Mouse (Mus musculus) E14TG2a.4 (cell line): ENCODE data around the gene Got1.
"Not testable (repeated sequence)": the region's sequence is repeated elsewhere in the genome, so short reads cannot be mapped to it uniquely, and the experiment has no call there.

Experiments
- H3K27me3 ChIP-seq: 2 replicates; pipeline ENCODE4 v1.6.1; 2014; ENCODE audit warnings: low read length, control low read depth; ENCODE audit not compliant: insufficient read depth
- H3K36me3 ChIP-seq: 2 replicates; pipeline ENCODE4 v1.6.1; 2014; ENCODE audit warnings: low read length, control low read depth; ENCODE audit not compliant: insufficient read depth
- H3K4me1 ChIP-seq: replicated peaks from 2 replicates; pipeline ENCODE4 v1.6.1; 2014; ENCODE audit warnings: low read depth, low read length, control low read depth
- H3K4me3 ChIP-seq: replicated peaks from 2 replicates; pipeline ENCODE4 v1.5.1; 2014; ENCODE audit warnings: mild to moderate bottlenecking, low read length
- H3K9me3 ChIP-seq: 2 replicates; pipeline ENCODE4 v1.6.1; 2014; ENCODE audit warnings: low read length, control low read depth
- CTCF ChIP-seq: conservative IDR thresholded peaks from 2 replicates; pipeline ENCODE4 v1.5.1; 2014; ENCODE audit warnings: low read length
- NANOG ChIP-seq: IDR thresholded peaks from 2 replicates; pipeline ENCODE4 v1.6.1; 2014; ENCODE audit warnings: borderline replicate concordance, low read length, mixed read lengths
- POU5F1 ChIP-seq: IDR thresholded peaks from 2 replicates; pipeline ENCODE4 v1.6.1; 2014; ENCODE audit warnings: low read length, borderline replicate concordance

The Got1 gene

DNA sequence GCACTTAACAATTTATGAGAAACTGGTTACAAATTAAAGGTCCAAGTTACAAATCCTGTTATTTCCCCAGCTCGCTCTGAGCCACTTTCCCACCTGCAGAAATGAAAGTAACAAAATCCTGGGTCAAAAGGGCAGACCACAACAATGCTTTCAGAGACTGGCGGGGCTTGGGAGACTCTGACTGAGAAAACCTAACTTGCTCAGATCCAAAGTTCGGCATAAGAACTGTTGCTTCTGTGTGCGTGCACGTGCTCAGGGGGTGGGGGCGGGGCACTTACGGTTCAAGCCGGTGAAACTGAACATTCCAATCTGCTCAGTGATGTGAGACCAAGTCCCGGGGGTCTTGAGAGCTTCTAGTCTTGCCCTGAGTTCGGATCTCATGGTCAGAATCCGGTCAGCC, 21.8 kb downstream of the Got1 start:
- Histone ChIP-seq H3K36me3 (peaks cover 76% of the 10 kb centered on the region), H3K9me3 (no peaks in the 10 kb centered on the region), H3K4me1 (peaks cover 92% of the 10 kb centered on the region), H3K27me3 (no peaks in the 10 kb centered on the region), H3K4me3 (no peak overlapping the region)
- no peak for TF ChIP-seq POU5F1
- TF ChIP-seq CTCF, result no peak
- TF ChIP-seq NANOG, result no peak

DNA sequence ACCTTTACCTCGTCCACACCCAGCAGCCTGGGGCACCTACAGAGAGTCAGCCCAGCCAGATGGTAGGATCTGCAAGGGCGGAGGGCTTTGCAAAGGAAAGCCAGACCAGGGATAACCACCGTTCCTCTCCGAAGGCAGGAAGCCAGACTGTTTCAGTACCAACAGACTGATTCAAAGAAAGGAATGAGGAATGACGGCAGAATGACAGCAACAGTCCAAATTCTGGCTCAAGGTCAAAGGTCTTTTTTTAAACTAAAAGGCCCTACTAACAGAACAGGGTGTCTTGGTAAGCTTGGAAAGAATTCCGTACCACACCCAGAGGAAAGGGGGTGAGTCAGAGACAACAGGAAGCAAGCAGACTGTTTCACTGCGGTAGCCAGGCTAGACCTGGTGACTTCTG, 25.5 kb downstream of the Got1 start:
- Histone ChIP-seq H3K4me3 (peak overlapping the region; percentile 29; the same call in 1 of the 2 replicates), H3K9me3 (no peaks in the 10 kb centered on the region), H3K36me3 (peaks cover 45% of the 10 kb centered on the region), H3K27me3 (no peaks in the 10 kb centered on the region), H3K4me1 (peaks cover 93% of the 10 kb centered on the region)
- TF ChIP-seq CTCF, result no peak
- no peak for TF ChIP-seq POU5F1
- TF ChIP-seq NANOG, result no peak

DNA sequence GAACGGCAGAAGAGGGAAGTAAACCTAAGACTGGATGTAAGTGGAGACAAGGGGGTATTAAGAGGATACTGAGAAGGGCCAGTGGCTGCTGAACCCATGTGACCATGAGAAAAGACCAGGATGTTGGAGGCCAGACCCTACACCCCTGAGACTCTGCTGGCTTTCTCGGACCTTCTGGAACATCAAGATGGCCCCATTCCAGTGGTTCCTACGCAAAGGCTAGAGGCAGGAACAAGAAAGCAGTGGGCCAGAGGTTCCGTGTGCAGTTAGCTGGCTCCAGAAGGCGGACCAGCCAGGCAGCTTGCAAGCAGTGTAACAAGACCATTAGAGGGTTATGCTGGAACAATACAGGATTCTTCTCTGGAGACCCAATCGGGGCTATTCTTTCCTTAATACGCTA, 27.0 kb downstream of the Got1 start:
- Histone ChIP-seq H3K27me3 (no peaks in the 10 kb centered on the region), H3K4me3 (no peak overlapping the region), H3K9me3 (no peaks in the 10 kb centered on the region), H3K36me3 (peaks cover 36% of the 10 kb centered on the region), H3K4me1 (peaks cover 91% of the 10 kb centered on the region)
- TF ChIP-seq CTCF, result no peak
- no peak for TF ChIP-seq POU5F1
- no peak for TF ChIP-seq NANOG

DNA sequence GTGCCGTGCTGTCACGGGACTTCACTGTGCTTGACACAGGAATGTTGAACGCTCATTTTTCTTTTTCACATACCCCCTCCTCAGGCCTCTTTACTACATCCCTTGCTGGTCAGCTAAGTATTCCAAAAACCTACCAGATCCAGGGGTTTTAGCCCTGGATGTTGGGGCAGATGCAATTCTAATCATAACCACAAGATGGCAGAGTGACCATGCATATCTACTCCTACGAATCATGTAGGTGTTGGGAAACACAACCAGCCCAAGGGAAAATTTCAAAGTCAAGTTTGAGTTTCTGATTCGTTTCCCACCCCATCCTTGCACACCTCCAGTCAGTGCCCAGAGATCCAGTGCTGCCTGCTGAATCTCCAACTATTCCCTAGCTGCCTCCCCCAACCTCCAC, 28.6 kb downstream of the Got1 start:
- Histone ChIP-seq H3K4me3 (no peak overlapping the region), H3K9me3 (no peaks in the 10 kb centered on the region), H3K27me3 (no peaks in the 10 kb centered on the region), H3K4me1 (peaks cover 77% of the 10 kb centered on the region), H3K36me3 (peaks cover 24% of the 10 kb centered on the region)
- TF ChIP-seq POU5F1 (no peak), CTCF (peak; percentile 100), NANOG (no peak)

DNA sequence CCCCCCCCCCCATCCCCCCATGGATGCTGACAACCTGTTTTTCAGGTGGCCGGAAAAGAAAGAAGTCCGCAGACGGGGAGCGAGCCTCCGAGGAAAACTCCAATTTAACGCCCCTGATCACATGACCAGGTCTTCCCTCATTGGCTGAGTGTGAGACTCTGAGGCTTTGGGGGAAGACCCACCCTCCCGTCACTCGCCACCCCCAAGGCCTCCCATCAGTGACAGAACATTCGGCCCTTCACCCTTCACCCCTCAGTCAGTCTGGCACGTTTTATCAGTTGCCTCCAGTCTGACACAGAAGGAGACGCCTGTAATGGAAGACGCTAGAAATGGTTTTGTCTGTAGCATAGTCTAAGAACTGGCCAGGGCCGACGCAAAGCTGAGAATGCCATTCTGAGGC, 29.5 kb downstream of the Got1 start:
- H3K4me3 ChIP-seq, result no peak overlapping the region; the same call in 1 of the 2 replicates
- peaks cover 68% of the 10 kb centered on the region for H3K4me1 ChIP-seq
- peaks cover 15% of the 10 kb centered on the region for H3K36me3 ChIP-seq
- no peaks in the 10 kb centered on the region for H3K9me3 ChIP-seq
- H3K27me3 ChIP-seq, result no peaks in the 10 kb centered on the region
- no peak for TF ChIP-seq CTCF
- no peak for TF ChIP-seq POU5F1
- no peak for TF ChIP-seq NANOG

DNA sequence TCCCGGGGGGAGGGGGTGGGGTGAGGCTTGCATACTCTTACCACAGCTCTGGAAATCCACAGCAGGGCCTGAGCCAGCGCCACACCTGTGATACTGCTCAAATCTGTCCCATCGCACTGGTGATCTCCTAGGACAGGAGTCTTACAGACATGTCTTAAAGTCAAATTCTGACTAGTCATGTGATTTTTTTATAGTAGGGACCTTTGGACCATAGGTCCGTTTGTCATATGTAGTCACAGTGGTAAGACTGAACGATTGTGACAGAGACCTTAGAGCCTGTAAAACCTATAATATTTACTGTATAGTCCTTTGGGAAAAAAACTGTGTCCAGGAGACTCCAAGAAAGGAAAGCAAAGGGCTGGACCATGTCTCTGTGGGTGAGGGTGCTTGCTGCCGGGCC, 30.5 kb downstream of the Got1 start:
- peaks cover 60% of the 10 kb centered on the region for H3K4me1 ChIP-seq
- no peak overlapping the region for H3K4me3 ChIP-seq
- no peaks in the 10 kb centered on the region for H3K27me3 ChIP-seq
- no peaks in the 10 kb centered on the region for H3K9me3 ChIP-seq
- peaks cover 9% of the 10 kb centered on the region; the same call in 1 of the 2 replicates for H3K36me3 ChIP-seq
- TF ChIP-seq CTCF, result no peak
- TF ChIP-seq NANOG, result no peak
- no peak for TF ChIP-seq POU5F1

DNA sequence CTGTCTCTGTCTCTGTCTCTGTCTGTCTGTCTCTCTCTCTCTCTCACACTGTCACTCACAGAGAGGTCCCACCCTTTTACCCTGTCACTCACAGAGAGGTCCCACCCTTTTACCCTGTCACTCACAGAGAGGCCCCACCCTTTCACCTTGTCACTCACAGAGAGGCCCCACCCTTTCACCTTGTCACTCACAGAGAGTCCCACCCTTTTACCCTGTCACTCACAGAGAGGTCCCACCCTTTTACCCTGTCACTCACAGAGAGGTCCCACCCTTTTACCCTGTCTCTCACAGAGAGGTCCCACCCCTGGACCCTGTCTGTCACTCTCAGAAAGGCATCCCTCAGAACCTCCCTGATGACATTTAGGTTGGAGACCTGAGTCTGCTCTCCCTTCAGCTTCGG, 31.1 kb downstream of the Got1 start:
- H3K36me3 ChIP-seq, H3K27me3 ChIP-seq, H3K9me3 ChIP-seq, H3K4me3 ChIP-seq: not testable (repeated sequence)
- peaks cover 55% of the 10 kb centered on the region for H3K4me1 ChIP-seq

DNA sequence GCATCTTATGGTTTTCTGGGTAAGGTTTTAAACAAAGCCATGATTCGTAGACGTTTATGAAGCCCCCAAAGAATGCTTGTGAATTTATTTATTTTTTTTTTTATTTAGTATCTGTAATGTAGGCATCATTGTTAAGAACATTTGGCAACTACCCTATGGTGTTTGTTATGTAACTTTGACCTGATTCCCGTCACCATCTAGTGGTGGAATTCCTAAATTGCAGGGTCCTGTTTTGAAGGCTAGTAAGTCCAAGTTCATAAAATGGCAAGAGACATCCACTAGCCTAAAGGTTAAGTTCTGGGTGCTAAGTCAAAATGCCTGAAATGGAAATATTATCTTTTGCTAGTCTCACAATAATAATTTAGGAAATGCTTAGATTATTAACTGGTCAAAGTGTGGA, 37.0 kb downstream of the Got1 start:
- no peak for TF ChIP-seq NANOG
- TF ChIP-seq CTCF, result peak; percentile 79
- no peak for TF ChIP-seq POU5F1
- Histone ChIP-seq H3K9me3 (no peaks in the 10 kb centered on the region), H3K36me3 (peaks cover 3% of the 10 kb centered on the region; the same call in 1 of the 2 replicates)

DNA sequence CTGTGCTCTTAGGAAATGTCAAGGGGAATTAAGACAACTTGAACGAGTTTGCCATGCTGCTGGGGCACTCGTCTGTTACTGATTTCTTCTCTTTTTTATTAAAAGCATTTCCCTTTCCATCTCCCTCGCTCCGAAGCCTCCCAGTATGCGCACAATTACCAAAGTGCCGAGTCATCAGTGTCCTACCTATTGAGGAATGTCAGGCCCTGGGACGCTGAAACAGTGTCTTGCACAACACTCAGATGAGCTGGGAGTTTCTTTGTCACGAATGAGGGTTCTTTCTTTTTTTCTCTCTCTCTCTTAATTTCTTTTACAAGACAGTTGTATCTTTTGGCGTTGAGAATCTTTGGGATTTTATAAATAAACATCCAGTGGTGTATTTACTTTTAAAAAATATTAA, 43.9 kb downstream of the Got1 start:
- H3K9me3 ChIP-seq, result no peaks in the 10 kb centered on the region
- H3K4me3 ChIP-seq, result no peak overlapping the region
- H3K27me3 ChIP-seq, result 0 out of 2 replicates have a peak, but pooled peaks cover 2% of the 10 kb centered on the region
- TF ChIP-seq CTCF, result no peak
- TF ChIP-seq POU5F1, result no peak
- TF ChIP-seq NANOG, result no peak
- peaks cover 17% of the 10 kb centered on the region for H3K4me1 ChIP-seq
- H3K36me3 ChIP-seq, result no peaks in the 10 kb centered on the region

More for the DNA sequence above, 37.0 kb downstream of the Got1 start:
- no peak overlapping the region for H3K4me3 ChIP-seq
- H3K27me3 ChIP-seq, result 0 out of 2 replicates have a peak, but pooled peaks cover 2% of the 10 kb centered on the region
- H3K4me1 ChIP-seq, result peaks cover 10% of the 10 kb centered on the region
